Mouse (Mus musculus) E14TG2a.4 (cell line): ENCODE data around the gene Med12l.

Source experiments
- CTCF ChIP-seq: conservative IDR thresholded peaks from 2 replicates; pipeline ENCODE4 v1.5.1; 2014; ENCODE audit warnings: low read length
- POU5F1 ChIP-seq: IDR thresholded peaks from 2 replicates; pipeline ENCODE4 v1.6.1; 2014; ENCODE audit warnings: low read length, borderline replicate concordance

GRCm38 (mm10) chr3:59210727-59211126 is 205.1 kb downstream of the Med12l start, which contains the start of gene P2ry13:
- TF ChIP-seq CTCF (no peak), POU5F1 (no peak)
